Mouse (Mus musculus): ENCODE results near the gene Omg.

- no peak for TF ChIP-seq POLR2A (IDR thresholded peaks at IDR 0.05; ENCODE audit: insufficient read depth, low read depth, low read length)
- TF ChIP-seq CTCF (IDR thresholded peaks at IDR 0.05; ENCODE audit: insufficient read depth, low read depth, low read length), result no peak
Measured at GRCm38 (mm10) chr11:79504506-79504905, 622 bp upstream of the Omg start.

Data from olfactory bulb, adult 2 months (tissue).